Mouse (Mus musculus): Measurements from ENCODE around the gene Ercc6l2. TPM values are rescaled to one million over a fixed set of nuclear protein-coding genes. Genes with fewer than 3 reads are reported as not detected.
A peak's percentile ranks its signal among the peaks of the same experiment; 100 is the strongest.

Gene Ercc6l2
- polyA plus RNA-seq, 1 experiment from 2014 or later: 25.0 TPM

DNA sequence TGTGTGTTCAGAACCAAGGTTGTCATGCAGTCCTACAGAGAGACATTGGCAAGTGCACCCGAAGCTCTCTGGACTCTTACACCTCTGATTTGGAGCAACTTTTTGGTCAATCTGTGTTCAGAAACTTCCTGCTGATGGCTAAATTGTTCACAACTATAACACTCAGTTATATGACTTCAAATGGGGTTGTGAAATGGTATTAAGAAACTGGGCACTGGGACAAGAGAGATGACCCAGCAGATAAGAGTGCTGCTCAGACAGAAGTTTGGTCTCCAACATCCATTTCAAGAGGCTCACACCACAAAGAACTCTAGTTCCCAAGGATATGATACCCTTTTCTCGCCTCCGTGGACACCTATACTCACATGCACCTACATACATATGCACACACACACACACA lies 16.4 kb upstream of the Ercc6l2 start:
- H3K9me3 ChIP-seq (ENCODE audit: control insufficient read depth, low read length): no peaks in the 10 kb centered on the region
- H3K27ac ChIP-seq (ENCODE audit: low read depth, low read length): no peak overlapping the region
- DNase-seq (ENCODE audit: low spot score) (no peak), ATAC-seq (ENCODE audit: insufficient read depth, low FRiP score, low TSS enrichment) (no peak)
- H3K4me3 ChIP-seq (ENCODE audit: low read depth, low read length): no peak overlapping the region
- H3K4me2 ChIP-seq (ENCODE audit: low read depth): no peak overlapping the region
- H3K4me1 ChIP-seq (ENCODE audit: control insufficient read depth, insufficient read depth, low read length): no peaks in the 10 kb centered on the region
- no peak overlapping the region for H3K9ac ChIP-seq (ENCODE audit: low read length)
- H3K27me3 ChIP-seq (ENCODE audit: control insufficient read depth, insufficient read depth, low read length): no peaks in the 10 kb centered on the region
- H3K36me3 ChIP-seq (ENCODE audit: control insufficient read depth, insufficient read depth, low read length): no peaks in the 10 kb centered on the region
- WGBS: 93% methylated on average over 3 of the region's 3 CpGs

DNA sequence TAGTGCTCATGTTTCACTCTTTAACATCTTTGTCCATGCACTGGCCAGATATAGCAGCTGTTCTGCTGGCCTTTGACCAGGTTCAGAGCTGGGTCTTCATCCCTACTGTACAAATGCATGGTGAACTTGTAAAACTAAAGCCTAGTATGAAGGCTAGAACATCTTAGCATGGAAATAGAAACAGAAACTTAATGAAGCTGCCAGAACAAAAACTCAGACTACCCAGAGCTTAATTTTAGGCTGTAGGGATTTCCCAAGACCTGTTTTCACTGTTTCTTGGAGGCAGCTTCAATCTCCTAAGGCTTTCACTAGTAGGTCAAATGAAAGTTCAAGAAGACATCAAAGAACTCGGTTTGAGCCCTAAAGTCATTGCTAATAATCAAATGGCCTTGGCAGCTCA lies 15.1 kb upstream of the Ercc6l2 start:
- 76% methylated on average over 1 of the region's 1 CpGs for WGBS
- Histone ChIP-seq H3K4me1 (ENCODE audit: control insufficient read depth, insufficient read depth, low read length) (no peaks in the 10 kb centered on the region), H3K4me3 (ENCODE audit: low read depth, low read length) (no peak overlapping the region), H3K36me3 (ENCODE audit: control insufficient read depth, insufficient read depth, low read length) (no peaks in the 10 kb centered on the region), H3K9me3 (ENCODE audit: control insufficient read depth, low read length) (no peaks in the 10 kb centered on the region), H3K27me3 (ENCODE audit: control insufficient read depth, insufficient read depth, low read length) (no peaks in the 10 kb centered on the region), H3K27ac (ENCODE audit: low read depth, low read length) (no peak overlapping the region), H3K4me2 (ENCODE audit: low read depth) (no peak overlapping the region), H3K9ac (ENCODE audit: low read length) (no peak overlapping the region)
- no peak for DNase-seq (ENCODE audit: low spot score)
- ATAC-seq (ENCODE audit: insufficient read depth, low FRiP score, low TSS enrichment): no peak

DNA sequence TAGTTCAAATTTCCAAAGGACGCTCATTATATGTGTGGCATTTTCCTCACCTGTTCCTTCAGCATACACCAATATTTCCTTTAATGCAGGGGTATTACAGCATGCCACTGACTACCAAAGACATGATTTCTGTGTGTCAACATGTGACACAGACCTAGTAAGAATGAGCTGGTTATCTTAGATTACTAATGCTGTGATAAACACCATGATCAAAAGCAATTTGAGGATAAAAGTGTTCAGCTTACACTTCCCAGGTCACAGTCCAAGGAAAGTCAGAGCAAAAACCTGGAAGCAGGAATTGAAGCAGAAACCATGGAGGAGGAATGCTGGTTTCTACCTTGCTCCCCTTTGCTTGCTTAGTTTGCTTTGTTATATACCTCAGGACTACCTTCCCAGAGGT lies 13.8 kb upstream of the Ercc6l2 start:
- H3K27me3 ChIP-seq (ENCODE audit: control insufficient read depth, insufficient read depth, low read length): no peaks in the 10 kb centered on the region
- no peak overlapping the region for H3K9ac ChIP-seq (ENCODE audit: low read length)
- H3K9me3 ChIP-seq (ENCODE audit: control insufficient read depth, low read length): no peaks in the 10 kb centered on the region
- DNase-seq (ENCODE audit: low spot score) (no peak), ATAC-seq (ENCODE audit: insufficient read depth, low FRiP score, low TSS enrichment) (no peak)
- H3K36me3 ChIP-seq (ENCODE audit: control insufficient read depth, insufficient read depth, low read length): no peaks in the 10 kb centered on the region
- H3K27ac ChIP-seq (ENCODE audit: low read depth, low read length): no peak overlapping the region
- 86% methylated on average over 1 of the region's 1 CpGs for WGBS
- H3K4me3 ChIP-seq (ENCODE audit: low read depth, low read length): no peak overlapping the region
- H3K4me2 ChIP-seq (ENCODE audit: low read depth): no peak overlapping the region
- H3K4me1 ChIP-seq (ENCODE audit: control insufficient read depth, insufficient read depth, low read length): no peaks in the 10 kb centered on the region

DNA sequence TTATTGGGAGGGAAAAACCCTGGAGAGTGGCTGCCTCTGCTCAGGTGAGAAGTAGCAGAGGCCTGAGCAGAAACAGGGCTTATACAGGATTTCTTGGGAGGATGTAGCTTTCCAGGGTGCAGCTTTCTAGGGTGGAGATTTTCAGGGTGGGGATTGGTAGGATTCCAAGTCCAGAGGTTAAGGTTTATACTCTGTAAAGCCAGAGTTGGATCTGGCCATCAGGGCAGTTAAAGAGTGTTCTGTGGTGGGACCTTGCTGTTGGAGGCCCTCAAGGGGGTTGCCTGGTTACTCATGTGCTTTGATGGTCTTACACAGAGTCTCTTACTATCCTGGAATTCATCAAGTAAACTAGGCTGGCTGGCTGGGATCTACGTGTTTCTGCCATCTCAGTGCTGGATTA lies 7.8 kb upstream of the Ercc6l2 start:
- Histone ChIP-seq H3K27me3 (ENCODE audit: control insufficient read depth, insufficient read depth, low read length) (no peaks in the 10 kb centered on the region), H3K4me2 (ENCODE audit: low read depth) (no peak overlapping the region), H3K9ac (ENCODE audit: low read length) (no peak overlapping the region), H3K4me3 (ENCODE audit: low read depth, low read length) (no peak overlapping the region), H3K27ac (ENCODE audit: low read depth, low read length) (no peak overlapping the region), H3K36me3 (ENCODE audit: control insufficient read depth, insufficient read depth, low read length) (no peaks in the 10 kb centered on the region), H3K4me1 (ENCODE audit: control insufficient read depth, insufficient read depth, low read length) (no peaks in the 10 kb centered on the region), H3K9me3 (ENCODE audit: control insufficient read depth, low read length) (no peaks in the 10 kb centered on the region)
- WGBS: 91% methylated on average over 1 of the region's 1 CpGs
- ATAC-seq (ENCODE audit: insufficient read depth, low FRiP score, low TSS enrichment): no peak
- DNase-seq (ENCODE audit: low spot score): no peak

DNA sequence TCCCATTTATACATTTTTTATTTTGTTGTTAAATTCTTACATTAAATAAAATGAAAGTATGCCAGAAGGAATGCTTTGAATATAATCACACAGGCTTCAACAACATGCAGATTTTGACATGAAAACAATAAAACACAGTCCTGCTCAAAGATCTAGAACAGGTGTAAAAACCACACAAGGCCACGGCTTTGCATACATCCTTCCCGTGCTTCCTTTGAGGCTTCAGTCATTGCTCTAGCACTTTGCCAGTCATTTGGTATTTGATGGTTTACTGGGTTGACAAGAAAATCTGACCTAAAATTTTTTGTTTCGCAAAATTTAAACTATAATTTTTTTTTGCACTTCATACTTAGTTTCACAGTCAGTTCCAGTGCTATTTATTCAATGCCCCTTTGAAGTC lies 7.1 kb upstream of the Ercc6l2 start:
- Histone ChIP-seq H3K4me3 (ENCODE audit: low read depth, low read length) (no peak overlapping the region), H3K4me2 (ENCODE audit: low read depth) (no peak overlapping the region), H3K9ac (ENCODE audit: low read length) (no peak overlapping the region), H3K27ac (ENCODE audit: low read depth, low read length) (no peak overlapping the region), H3K9me3 (ENCODE audit: control insufficient read depth, low read length) (no peaks in the 10 kb centered on the region), H3K4me1 (ENCODE audit: control insufficient read depth, insufficient read depth, low read length) (no peaks in the 10 kb centered on the region), H3K36me3 (ENCODE audit: control insufficient read depth, insufficient read depth, low read length) (no peaks in the 10 kb centered on the region), H3K27me3 (ENCODE audit: control insufficient read depth, insufficient read depth, low read length) (no peaks in the 10 kb centered on the region)
- WGBS: 93% methylated on average over 3 of the region's 3 CpGs
- DNase-seq (ENCODE audit: low spot score): no peak
- no peak for ATAC-seq (ENCODE audit: insufficient read depth, low FRiP score, low TSS enrichment)

DNA sequence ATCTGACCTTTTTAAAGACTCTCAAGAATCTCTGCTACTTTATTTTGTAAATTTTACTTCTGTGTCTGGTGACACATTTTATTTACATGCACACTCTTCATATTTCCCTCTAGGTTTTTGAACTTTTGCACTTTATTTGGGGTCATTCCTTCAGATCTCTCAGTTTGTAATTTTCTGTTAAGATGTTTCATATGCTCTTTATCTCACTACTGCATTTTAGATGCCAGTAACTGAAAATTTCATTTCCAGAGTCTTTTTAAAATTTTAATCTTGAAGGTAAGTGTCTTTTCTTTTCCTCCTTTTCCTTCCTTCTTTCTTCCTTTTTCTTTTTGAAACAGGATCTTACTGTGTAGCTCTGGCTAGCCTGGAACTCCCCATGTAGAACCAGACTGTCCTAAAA lies 3.6 kb upstream of the Ercc6l2 start:
- ATAC-seq (ENCODE audit: insufficient read depth, low FRiP score, low TSS enrichment) (no peak), DNase-seq (ENCODE audit: low spot score) (no peak)
- no peak overlapping the region for H3K4me2 ChIP-seq (ENCODE audit: low read depth)

DNA sequence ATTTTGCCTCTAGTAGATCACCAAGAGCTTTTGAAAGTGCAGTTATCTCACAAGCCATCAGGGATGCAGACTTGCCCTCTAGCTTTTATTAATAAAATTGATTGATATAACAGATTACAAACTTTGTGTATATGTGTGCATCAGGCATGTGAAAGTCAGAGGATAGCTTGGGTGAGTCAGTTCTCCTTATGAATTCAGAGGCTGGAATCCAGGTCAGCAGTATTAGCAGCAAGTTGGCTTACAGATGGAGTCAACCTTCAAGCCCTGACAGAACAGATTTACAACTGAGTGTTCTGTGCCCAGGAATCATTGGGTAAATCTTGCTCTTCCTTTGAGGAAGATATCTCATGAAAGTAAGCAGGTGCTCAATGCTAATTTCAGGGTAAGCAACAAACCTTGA lies 891 bp downstream of the Ercc6l2 start:
- H3K27me3 ChIP-seq (ENCODE audit: control insufficient read depth, insufficient read depth, low read length): no peaks in the 10 kb centered on the region

More for the DNA sequence above, 3.6 kb upstream of the Ercc6l2 start:
- no peaks in the 10 kb centered on the region for H3K27me3 ChIP-seq (ENCODE audit: control insufficient read depth, insufficient read depth, low read length)
- no peak overlapping the region for H3K9ac ChIP-seq (ENCODE audit: low read length)
- no peaks in the 10 kb centered on the region for H3K9me3 ChIP-seq (ENCODE audit: control insufficient read depth, low read length)
- H3K4me1 ChIP-seq (ENCODE audit: control insufficient read depth, insufficient read depth, low read length): peaks cover 3% of the 10 kb centered on the region; the same call in 1 of the 2 replicates
- H3K4me3 ChIP-seq (ENCODE audit: low read depth, low read length): no peak overlapping the region
- H3K27ac ChIP-seq (ENCODE audit: low read depth, low read length): no peak overlapping the region
- H3K36me3 ChIP-seq (ENCODE audit: control insufficient read depth, insufficient read depth, low read length): no peaks in the 10 kb centered on the region

DNA sequence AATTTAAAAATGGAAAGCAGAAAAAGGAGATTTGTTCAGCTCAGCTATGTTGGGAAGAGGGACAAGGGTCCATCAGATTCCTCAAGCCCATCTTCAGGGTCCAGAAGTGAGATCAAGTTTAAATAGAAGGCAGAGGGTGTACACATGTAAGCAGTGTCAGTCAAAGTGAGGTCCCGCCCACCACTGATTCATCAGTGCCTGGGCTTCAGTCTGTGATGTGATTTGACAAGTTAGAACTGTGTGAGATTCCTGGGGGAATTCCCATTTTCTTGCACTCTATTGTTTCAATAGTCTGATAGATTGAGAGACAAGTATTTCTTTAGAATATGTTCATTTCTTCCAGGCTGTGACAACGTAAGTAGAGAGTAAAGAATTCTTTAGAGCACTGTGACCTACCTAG lies 30.7 kb downstream of the Ercc6l2 start:
- Histone ChIP-seq H3K27ac (ENCODE audit: low read depth, low read length) (no peak overlapping the region), H3K27me3 (ENCODE audit: control insufficient read depth, insufficient read depth, low read length) (no peaks in the 10 kb centered on the region), H3K36me3 (ENCODE audit: control insufficient read depth, insufficient read depth, low read length) (no peaks in the 10 kb centered on the region; the same call in 1 of the 2 replicates), H3K4me2 (ENCODE audit: low read depth) (no peak overlapping the region), H3K4me1 (ENCODE audit: control insufficient read depth, insufficient read depth, low read length) (no peaks in the 10 kb centered on the region), H3K4me3 (ENCODE audit: low read depth, low read length) (no peak overlapping the region), H3K9me3 (ENCODE audit: control insufficient read depth, low read length) (no peaks in the 10 kb centered on the region), H3K9ac (ENCODE audit: low read length) (no peak overlapping the region)
- ATAC-seq (ENCODE audit: insufficient read depth, low FRiP score, low TSS enrichment) (no peak), DNase-seq (ENCODE audit: low spot score) (no peak)
- 87% methylated on average over 2 of the region's 2 CpGs for WGBS

More for the DNA sequence above, 891 bp downstream of the Ercc6l2 start:
- H3K9me3 ChIP-seq (ENCODE audit: control insufficient read depth, low read length): no peaks in the 10 kb centered on the region
- peak overlapping the region; percentile 77 for H3K4me2 ChIP-seq (ENCODE audit: low read depth)
- peaks cover 3% of the 10 kb centered on the region; the same call in 1 of the 2 replicates for H3K4me1 ChIP-seq (ENCODE audit: control insufficient read depth, insufficient read depth, low read length)
- H3K9ac ChIP-seq (ENCODE audit: low read length): peak overlapping the region; percentile 87
- no peak for DNase-seq (ENCODE audit: low spot score)
- no peak for ATAC-seq (ENCODE audit: insufficient read depth, low FRiP score, low TSS enrichment)
- no peaks in the 10 kb centered on the region for H3K36me3 ChIP-seq (ENCODE audit: control insufficient read depth, insufficient read depth, low read length)
- H3K27ac ChIP-seq (ENCODE audit: low read depth, low read length): no peak overlapping the region
- H3K4me3 ChIP-seq (ENCODE audit: low read depth, low read length): peak overlapping the region; percentile 61

DNA sequence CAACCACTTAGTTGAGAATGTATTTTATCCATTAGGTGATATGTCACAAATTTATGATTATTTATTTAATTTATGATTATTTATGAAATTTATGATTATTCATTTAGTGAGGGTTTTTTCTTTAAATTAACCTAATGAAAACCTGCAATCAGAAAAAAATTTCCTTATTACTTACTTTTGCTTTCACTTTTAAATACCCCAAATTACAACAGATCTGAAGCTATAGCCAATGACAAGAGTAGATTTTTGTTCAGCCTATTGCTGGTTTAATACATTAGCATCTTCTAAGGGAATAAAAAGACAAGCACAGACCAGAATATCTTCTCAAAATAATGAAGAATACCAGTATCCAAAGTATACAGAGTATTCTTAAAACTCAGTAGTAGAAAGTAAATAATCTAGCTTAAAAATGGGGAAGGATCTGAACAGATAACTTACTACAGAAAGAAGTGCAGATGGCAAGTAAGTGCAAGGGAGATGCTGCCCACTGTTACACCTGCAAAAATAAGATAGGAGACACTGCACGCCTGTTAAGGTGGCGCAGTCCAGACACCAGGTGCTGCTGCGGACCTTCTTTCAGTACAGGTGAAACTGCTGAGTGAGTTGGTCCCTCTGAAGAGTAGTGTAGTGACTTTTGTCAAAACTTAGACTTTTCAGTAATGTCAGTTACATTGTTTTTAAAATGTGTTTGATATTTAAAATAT lies 35.4 kb downstream of the Ercc6l2 start:
- Histone ChIP-seq H3K4me2 (ENCODE audit: low read depth) (no peak overlapping the region), H3K36me3 (ENCODE audit: control insufficient read depth, insufficient read depth, low read length) (no peaks in the 10 kb centered on the region), H3K4me1 (ENCODE audit: control insufficient read depth, insufficient read depth, low read length) (no peaks in the 10 kb centered on the region), H3K9me3 (ENCODE audit: control insufficient read depth, low read length) (no peaks in the 10 kb centered on the region), H3K4me3 (ENCODE audit: low read depth, low read length) (no peak overlapping the region), H3K27ac (ENCODE audit: low read depth, low read length) (no peak overlapping the region), H3K27me3 (ENCODE audit: control insufficient read depth, insufficient read depth, low read length) (no peaks in the 10 kb centered on the region), H3K9ac (ENCODE audit: low read length) (no peak overlapping the region)
- WGBS: 92% methylated on average over 3 of the region's 3 CpGs
- DNase-seq (ENCODE audit: low spot score) (no peak), ATAC-seq (ENCODE audit: insufficient read depth, low FRiP score, low TSS enrichment) (no peak)
